ENCODE assay signal across 20 mouse cellular contexts in the genomic region with DNA sequence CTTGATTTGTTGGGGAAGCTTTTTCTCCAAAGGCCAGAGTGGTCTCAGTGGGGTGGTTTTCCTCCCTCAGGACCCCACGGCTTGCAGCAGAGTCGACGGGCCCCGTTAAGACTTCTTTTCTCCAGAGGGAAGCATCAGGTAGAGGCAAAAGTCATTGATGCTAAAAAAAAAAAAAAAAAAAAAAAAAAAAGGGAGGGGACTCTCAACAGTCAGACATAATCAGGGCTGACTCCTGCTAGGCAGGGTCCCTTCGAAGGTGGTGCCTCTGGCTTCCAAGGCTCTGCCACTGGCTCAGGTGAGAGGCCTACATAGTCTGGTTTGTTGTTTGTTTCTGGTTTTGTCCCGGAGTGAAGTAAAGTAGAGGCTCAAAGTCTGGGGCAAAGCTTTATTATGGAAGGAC. TPM values are rescaled to one million over a fixed set of nuclear protein-coding genes. Genes with fewer than 3 reads are reported as not detected.
"Had no signal": no experiment of that assay in that cellular context is flagged by ENCODE, and none has a peak within 500 bp of the region (broad histone marks: within the 10 kb centered on the region; RNA-seq: fewer than 3 reads in every experiment).

No protein-coding gene starts in this region.

- H3K4me2 ChIP-seq: lung, embryonic 14.5 days; midbrain, embryonic 12.5 days; midbrain, embryonic 15.5 days; neural tube, embryonic 12.5 days; stomach, embryonic 15.5 days had no signal

- DNase-seq: lung, adult 18-20 months; lung, embryonic 14.5 days; lung, postnatal 10 days; lung, postnatal 4 days; right cerebral cortex, postnatal 14 days; thymus, adult 18-20 months; thymus, postnatal 14 days; thymus, postnatal 36 days had no signal

- H3K9me3 ChIP-seq: megakaryocyte, embryonic 14.5 days; midbrain, embryonic 12.5 days; midbrain, embryonic 15.5 days; neural tube, embryonic 12.5 days; stomach, embryonic 15.5 days had no signal

- H3K4me3 ChIP-seq: megakaryocyte, embryonic 14.5 days; midbrain, embryonic 12.5 days; midbrain, embryonic 15.5 days; neural tube, embryonic 12.5 days; stomach, embryonic 15.5 days had no signal

- H3K27ac ChIP-seq: liver, embryonic 14.5 days; midbrain, embryonic 12.5 days; midbrain, embryonic 15.5 days; stomach, embryonic 15.5 days had no signal

- ATAC-seq: midbrain, embryonic 15.5 days had no signal

- H3K9ac ChIP-seq: liver, embryonic 14.5 days; lung, embryonic 14.5 days; midbrain, embryonic 12.5 days; midbrain, embryonic 15.5 days; neural tube, embryonic 12.5 days; stomach, embryonic 15.5 days had no signal

- H3K27me3 ChIP-seq: midbrain, embryonic 12.5 days; midbrain, embryonic 15.5 days; neural tube, embryonic 12.5 days; stomach, embryonic 15.5 days had no signal

- H3K4me1 ChIP-seq: midbrain, embryonic 12.5 days; midbrain, embryonic 15.5 days; neural tube, embryonic 12.5 days; stomach, embryonic 15.5 days had no signal

RNA-seq across cellular contexts. Expression of a gene that starts 54.7 kb away (rescaled TPM):
- total RNA-seq: midbrain, postnatal 0 days; monocyte, adult 5-6 weeks; neutrophil, adult 5-6 weeks had no signal
- polyA plus RNA-seq: liver, embryonic 16.5 days; midbrain, postnatal 0 days; neural tube, embryonic 14.5 days; spleen, adult 2 months had no signal
